Mouse (Mus musculus): ENCODE data around the gene Rpap3. TPM values are rescaled to one million over a fixed set of nuclear protein-coding genes. Genes with fewer than 3 reads are reported as not detected.

Gene Rpap3
- total and polyA plus RNA-seq, 3 experiments: 43.1 to 73.7 (median 69.1) TPM

DNA sequence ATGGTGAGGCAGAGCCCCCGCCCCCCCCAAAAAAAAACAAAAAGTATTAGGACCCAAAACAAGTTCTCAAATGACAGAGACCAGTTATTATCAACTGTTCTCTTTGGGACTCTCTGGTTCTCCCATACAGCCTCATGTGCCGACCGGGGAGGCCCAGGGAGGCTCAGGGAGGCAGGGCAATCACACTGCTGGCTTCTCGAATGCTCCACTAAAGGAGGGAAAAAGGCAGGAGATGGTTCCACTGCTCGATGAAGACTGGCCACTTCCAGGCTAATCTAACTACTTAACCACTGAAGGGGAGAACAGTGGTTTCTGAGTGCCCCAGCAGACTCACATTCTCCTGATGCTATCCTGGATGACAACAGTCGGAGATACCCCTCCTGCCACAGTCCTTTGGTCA, 6.9 kb upstream of the Rpap3 start:
- Histone ChIP-seq H3K4me1 (ENCODE audit: control insufficient read depth in 1 of 2, insufficient read depth in 2 of 2) (peaks cover 10 to 17% of the 10 kb centered on the region in 2 experiments), H3K9me3 (replicated peaks; ENCODE audit: low read length) (no peaks in the 10 kb centered on the region), H3K4me2 (ENCODE audit: insufficient read depth, low read depth, poor library complexity, severe bottlenecking) (no peak overlapping the region), H3K36me3 (replicated peaks in 1 of 2; ENCODE audit: control insufficient read depth in 1 of 2, insufficient read depth in 1 of 2, low read length in 1 of 2) (peaks cover 51 to 76% of the 10 kb centered on the region in 2 experiments), H3K27me3 (replicated peaks) (no peaks in the 10 kb centered on the region), H3K9ac (ENCODE audit: insufficient read depth, low read depth) (no peak overlapping the region), H3K27ac (ENCODE audit: insufficient read depth, low read depth) (no peak overlapping the region), H3K79me2 (replicated peaks; ENCODE audit: control insufficient read depth, extremely low read depth, insufficient read depth, poor library complexity, severe bottlenecking) (peaks cover 4% of the 10 kb centered on the region), H3K4me3 (replicated peaks in 1 of 3; ENCODE audit: low read depth in 2 of 3, low read length in 2 of 3, poor library complexity in 1 of 3) (no peak overlapping the region)
- TF ChIP-seq KAT2A (IDR thresholded peaks at IDR 0.05; ENCODE audit: insufficient replicate concordance, low read length) (no peak), NELFE (IDR thresholded peaks at IDR 0.05; ENCODE audit: low read depth, low read length) (no peak), POLR2AphosphoS2 (IDR thresholded peaks at IDR 0.05; ENCODE audit: low read depth, low read length) (no peak), RAD21 (IDR thresholded peaks at IDR 0.05; ENCODE audit: low read depth, low read length) (no peak), POLR2A (IDR thresholded peaks at IDR 0.05; ENCODE audit: low read depth, low read length) (no peak), MAFK (IDR thresholded peaks at IDR 0.05; ENCODE audit: insufficient replicate concordance, low read length) (no peak), SMC3 (IDR thresholded peaks at IDR 0.05; ENCODE audit: low read depth, low read length) (no peak), MAZ (IDR thresholded peaks at IDR 0.05; ENCODE audit: low read depth, low read length) (no peak), USF1 (IDR thresholded peaks at IDR 0.05; ENCODE audit: low read depth, low read length) (no peak), IRF4 (IDR thresholded peaks at IDR 0.05; ENCODE audit: low read depth, low read length) (no peak), CTCF (conservative IDR thresholded peaks at IDR 0.05 in 1 of 2, IDR thresholded peaks at IDR 0.05 in 1 of 2; ENCODE audit: low read depth in 2 of 2, low read length in 2 of 2) (no peak), JUND (conservative IDR thresholded peaks at IDR 0.05; ENCODE audit: low read depth, low read length) (no peak), MEF2A (IDR thresholded peaks at IDR 0.05; ENCODE audit: borderline replicate concordance, low read depth, low read length) (no peak)
- in situ Hi-C loops (cut with MboI; ENCODE audit: low pct_ligation_motif_present, low pct_unique_long_range_greater_than_20kb, low sequenced_read_pairs) (loop anchor here (10.0 kb wide), 1 partner anchor 232 kb away; no protein-coding TSS in a partner anchor), dilution Hi-C loops (cut with MboI; ENCODE audit: extremely low pct_ligation_motif_present, extremely low pct_unique_long_range_greater_than_20kb, low sequenced_read_pairs) (no loop called here)
- DNase-seq (ENCODE audit: extremely low read depth): no peak

DNA sequence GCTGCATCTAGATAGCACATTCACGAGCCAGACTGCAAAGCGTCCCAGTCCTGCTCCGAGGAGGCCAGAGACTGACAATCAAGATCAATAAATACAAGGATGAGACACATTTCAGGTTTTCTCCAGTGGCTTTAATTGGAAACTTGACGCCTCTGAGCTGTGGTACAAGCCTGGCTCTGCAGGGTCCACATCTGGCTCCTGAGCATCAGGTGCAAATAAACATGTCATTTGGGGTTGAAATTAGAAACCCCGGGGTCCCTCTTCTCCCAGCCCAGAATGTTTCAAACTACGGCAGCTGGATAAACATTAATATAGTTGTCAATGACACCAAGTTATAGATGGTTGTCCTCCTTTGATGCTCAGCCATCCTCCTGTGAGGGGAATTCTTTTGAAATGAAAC, 5.3 kb upstream of the Rpap3 start:
- Histone ChIP-seq H3K4me1 (ENCODE audit: control insufficient read depth in 1 of 2, insufficient read depth in 2 of 2) (peaks cover 0 to 5% of the 10 kb centered on the region in 2 experiments; a peak in 2 of 4 replicates), H3K4me3 (replicated peaks in 1 of 3; ENCODE audit: low read depth in 2 of 3, low read length in 2 of 3, poor library complexity in 1 of 3) (no peak overlapping the region), H3K27me3 (replicated peaks) (no peaks in the 10 kb centered on the region), H3K9me3 (replicated peaks; ENCODE audit: low read length) (no peaks in the 10 kb centered on the region), H3K36me3 (replicated peaks in 1 of 2; ENCODE audit: control insufficient read depth in 1 of 2, insufficient read depth in 1 of 2, low read length in 1 of 2) (peaks cover 49 to 63% of the 10 kb centered on the region in 2 experiments), H3K9ac (ENCODE audit: insufficient read depth, low read depth) (no peak overlapping the region), H3K27ac (ENCODE audit: insufficient read depth, low read depth) (no peak overlapping the region), H3K79me2 (replicated peaks; ENCODE audit: control insufficient read depth, extremely low read depth, insufficient read depth, poor library complexity, severe bottlenecking) (no peaks in the 10 kb centered on the region), H3K4me2 (ENCODE audit: insufficient read depth, low read depth, poor library complexity, severe bottlenecking) (no peak overlapping the region)
- no peak for DNase-seq (ENCODE audit: extremely low read depth)
- TF ChIP-seq ZNF384 (IDR thresholded peaks at IDR 0.05; ENCODE audit: low read depth, low read length) (no peak), BHLHE40 (IDR thresholded peaks at IDR 0.05; ENCODE audit: low read depth, low read length) (no peak), ZMIZ1 (IDR thresholded peaks at IDR 0.05; ENCODE audit: low read depth, low read length) (no peak), GABPA (IDR thresholded peaks at IDR 0.05; ENCODE audit: insufficient replicate concordance, low read depth, low read length) (no peak), RAD21 (IDR thresholded peaks at IDR 0.05; ENCODE audit: low read depth, low read length) (no peak), IRF4 (IDR thresholded peaks at IDR 0.05; ENCODE audit: low read depth, low read length) (no peak), POLR2AphosphoS2 (IDR thresholded peaks at IDR 0.05; ENCODE audit: low read depth, low read length) (no peak), CHD2 (IDR thresholded peaks at IDR 0.05; ENCODE audit: low read length) (no peak), ELF1 (IDR thresholded peaks at IDR 0.05; ENCODE audit: low read depth, low read length) (no peak), CHD1 (IDR thresholded peaks at IDR 0.05; ENCODE audit: low read depth, low read length) (no peak), SMC3 (IDR thresholded peaks at IDR 0.05; ENCODE audit: low read depth, low read length) (no peak), MEF2A (IDR thresholded peaks at IDR 0.05; ENCODE audit: borderline replicate concordance, low read depth, low read length) (no peak), PAX5 (IDR thresholded peaks at IDR 0.05; ENCODE audit: low read length) (no peak), CTCF (conservative IDR thresholded peaks at IDR 0.05 in 1 of 2, IDR thresholded peaks at IDR 0.05 in 1 of 2; ENCODE audit: low read depth in 2 of 2, low read length in 2 of 2) (no peak), ZKSCAN1 (IDR thresholded peaks at IDR 0.05; ENCODE audit: borderline replicate concordance, low read depth, low read length) (no peak), POLR2A (IDR thresholded peaks at IDR 0.05; ENCODE audit: low read depth, low read length) (no peak), NELFE (IDR thresholded peaks at IDR 0.05; ENCODE audit: low read depth, low read length) (no peak), NRF1 (IDR thresholded peaks at IDR 0.05; ENCODE audit: low read depth, low read length) (no peak)
- in situ Hi-C loops (cut with MboI; ENCODE audit: low pct_ligation_motif_present, low pct_unique_long_range_greater_than_20kb, low sequenced_read_pairs) (loop anchor here (10.0 kb wide), 1 partner anchor 234 kb away; no protein-coding TSS in a partner anchor), dilution Hi-C loops (cut with MboI; ENCODE audit: extremely low pct_ligation_motif_present, extremely low pct_unique_long_range_greater_than_20kb, low sequenced_read_pairs) (no loop called here)
